ENCODE assay signal across 8 mouse cellular contexts in the genomic region with DNA sequence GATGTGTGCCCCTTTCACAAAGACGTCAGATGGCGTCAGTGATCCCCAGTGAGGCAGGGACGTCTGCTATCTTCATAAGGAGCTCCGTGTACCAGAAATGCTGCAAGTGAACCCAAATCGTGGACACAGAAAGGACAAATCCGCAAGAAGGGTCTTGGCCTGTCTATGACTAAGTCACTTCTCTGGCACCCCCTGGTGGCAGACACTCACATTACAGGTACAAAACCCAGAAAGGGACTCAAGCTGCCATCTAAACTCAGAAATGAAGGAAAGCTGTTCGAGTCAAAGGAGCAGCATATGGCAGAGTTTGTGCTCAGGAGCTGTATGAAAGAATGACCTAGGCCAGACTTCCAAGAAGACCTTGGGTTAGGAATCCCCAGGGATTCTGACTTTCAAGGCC. TPM values are rescaled to one million over a fixed set of nuclear protein-coding genes. Genes with fewer than 3 reads are reported as not detected.
DNase-seq lines count a peak whose midpoint lies in the region; ATAC-seq and TF ChIP-seq lines count a peak whose summit lies in the region.

No protein-coding gene starts in this region.

- H3K36me3 ChIP-seq in neural tube, embryonic 15.5 days: no peaks in the 10 kb centered on the region
- H3K36me3 ChIP-seq in intestine, postnatal 0 days (ENCODE audit: control insufficient read depth, insufficient read depth): no peaks in the 10 kb centered on the region
- no peaks in the 10 kb centered on the region for H3K36me3 ChIP-seq in limb, embryonic 10.5 days

- H3K27ac ChIP-seq in neural tube, embryonic 15.5 days (replicated peaks): no peak overlapping the region
- H3K27ac ChIP-seq in cerebellum, adult 2 months (ENCODE audit: insufficient read depth, low read length): no peak overlapping the region
- H3K27ac ChIP-seq in intestine, postnatal 0 days (ENCODE audit: low read depth, low read length): no peak overlapping the region
- no peak overlapping the region for H3K27ac ChIP-seq in limb, embryonic 10.5 days

- no peak overlapping the region for H3K4me2 ChIP-seq in neural tube, embryonic 15.5 days
- no peak overlapping the region for H3K4me2 ChIP-seq in intestine, postnatal 0 days (replicated peaks; ENCODE audit: low read depth)

- no peak for TF ChIP-seq POLR2A in cerebellum, adult 2 months (IDR thresholded peaks at IDR 0.05; ENCODE audit: borderline replicate concordance, insufficient read depth, low read length)

- H3K9me3 ChIP-seq in neural tube, embryonic 15.5 days (replicated peaks): no peaks in the 10 kb centered on the region
- H3K9me3 ChIP-seq in intestine, postnatal 0 days (ENCODE audit: control insufficient read depth): no peaks in the 10 kb centered on the region
- H3K9me3 ChIP-seq in limb, embryonic 10.5 days (replicated peaks): no peaks in the 10 kb centered on the region

- WGBS in neural tube, embryonic 15.5 days: 15% methylated on average over 7 of the region's 7 CpGs
- WGBS in cerebellum, adult 2 months: 6% methylated on average over 7 of the region's 7 CpGs
- WGBS in intestine, postnatal 0 days: 12% methylated on average over 7 of the region's 7 CpGs
- WGBS in limb, embryonic 10.5 days: 19% methylated on average over 7 of the region's 7 CpGs

- DNase-seq in neural tube, embryonic 10.5 days (ENCODE audit: extremely low spot score, low spot score): peak; percentile 94
- DNase-seq in cerebellum, adult 2 months: peak; percentile 71 to 88
- DNase-seq in frontal cortex, postnatal 25 days (ENCODE audit: low spot score in 2 of 2): peak; percentile 90 to 93
- DNase-seq in limb, embryonic 10.5 days (ENCODE audit: low spot score): peak; percentile 92
- peak; percentile 96 for DNase-seq in testis, postnatal 10 days (ENCODE audit: low spot score)

- H3K9ac ChIP-seq in neural tube, embryonic 15.5 days (replicated peaks): no peak overlapping the region
- H3K9ac ChIP-seq in intestine, postnatal 0 days (ENCODE audit: low read depth, low read length): no peak overlapping the region

- ATAC-seq in neural tube, embryonic 15.5 days (ENCODE audit: low FRiP score): no peak; the same call in 1 of the 2 replicates
- no peak for ATAC-seq in intestine, postnatal 0 days
- ATAC-seq in neutrophil, adult 5-6 weeks (ENCODE audit: extremely low read depth, insufficient number of reproducible peaks, low FRiP score, poor library complexity, severe bottlenecking): peak; percentile 54; the same call in 1 of the 2 replicates

- H3K27me3 ChIP-seq in neural tube, embryonic 15.5 days (replicated peaks): no peaks in the 10 kb centered on the region
- no peaks in the 10 kb centered on the region for H3K27me3 ChIP-seq in cerebellum, adult 2 months (ENCODE audit: control insufficient read depth, insufficient read depth, low read length)
- no peaks in the 10 kb centered on the region for H3K27me3 ChIP-seq in intestine, postnatal 0 days (replicated peaks; ENCODE audit: control insufficient read depth, insufficient read depth, low read length)
- peaks cover 8% of the 10 kb centered on the region; the same call in 1 of the 2 replicates for H3K27me3 ChIP-seq in limb, embryonic 10.5 days (ENCODE audit: low read depth, poor library complexity, severe bottlenecking)

- H3K4me1 ChIP-seq in neural tube, embryonic 15.5 days: no peaks in the 10 kb centered on the region
- H3K4me1 ChIP-seq in cerebellum, adult 2 months (ENCODE audit: control insufficient read depth, insufficient read depth, low read length): no peaks in the 10 kb centered on the region
- H3K4me1 ChIP-seq in intestine, postnatal 0 days (replicated peaks; ENCODE audit: control insufficient read depth, insufficient read depth, low read length): no peaks in the 10 kb centered on the region
- H3K4me1 ChIP-seq in limb, embryonic 10.5 days: peaks cover 19% of the 10 kb centered on the region

- TF ChIP-seq CTCF in cerebellum, adult 2 months (IDR thresholded peaks at IDR 0.05; ENCODE audit: borderline replicate concordance, insufficient read depth, low read depth, low read length): peak; percentile 88
- TF ChIP-seq CTCF in intestine, postnatal 0 days (IDR thresholded peaks at IDR 0.05; ENCODE audit: low read depth): peak; percentile 90

- H3K4me3 ChIP-seq in neural tube, embryonic 15.5 days (replicated peaks): no peak overlapping the region
- no peak overlapping the region for H3K4me3 ChIP-seq in cerebellum, adult 2 months (replicated peaks; ENCODE audit: insufficient read depth, low read depth, low read length)
- no peak overlapping the region for H3K4me3 ChIP-seq in intestine, postnatal 0 days (ENCODE audit: low read depth, low read length)
- no peak overlapping the region for H3K4me3 ChIP-seq in limb, embryonic 10.5 days

RNA-seq across cellular contexts. Expression of gene Kcne2, which starts 5.6 kb away (rescaled TPM):
- polyA plus RNA-seq in neural tube, embryonic 15.5 days (2015; fragmentation: Nextera tagmentation; extraction: Ambion mirVana): 0.14 and 0.29 TPM in 2 replicates
- 3.7 and 10.0 TPM in 2 replicates for polyA plus RNA-seq in cerebellum, adult 2 months (2012; rRNA removed)
- polyA plus RNA-seq in intestine, postnatal 0 days (2015; fragmentation: Nextera tagmentation; extraction: Ambion mirVana): 0.09 TPM in 1 of 2 replicates, not detected in the other
- polyA plus RNA-seq in limb, embryonic 10.5 days (2016; fragmentation: Nextera tagmentation; extraction: Ambion mirVana): 0.18 TPM in 1 of 2 replicates, not detected in the other
- total RNA-seq in neutrophil, adult 5-6 weeks (2017): not detected in 2 replicates

RNA-seq across cellular contexts. Expression of gene Smim11, which starts 14.5 kb away (rescaled TPM):
- 64.4 and 69.1 TPM in 2 replicates for polyA plus RNA-seq in neural tube, embryonic 15.5 days (2015; fragmentation: Nextera tagmentation; extraction: Ambion mirVana)
- polyA plus RNA-seq in cerebellum, adult 2 months (2012; rRNA removed): 32.2 and 35.8 TPM in 2 replicates
- 91.3 and 93.0 TPM in 2 replicates for polyA plus RNA-seq in intestine, postnatal 0 days (2015; fragmentation: Nextera tagmentation; extraction: Ambion mirVana)
- 112 and 114 TPM in 2 replicates for polyA plus RNA-seq in limb, embryonic 10.5 days (2016; fragmentation: Nextera tagmentation; extraction: Ambion mirVana)
- 41.3 and 60.4 TPM in 2 replicates for total RNA-seq in neutrophil, adult 5-6 weeks (2017)

RNA-seq across cellular contexts. Expression of gene Fam243, which starts 34.6 kb away (rescaled TPM):
- polyA plus RNA-seq in neural tube, embryonic 15.5 days (2015; fragmentation: Nextera tagmentation; extraction: Ambion mirVana): not detected in 2 replicates
- not detected in 2 replicates for polyA plus RNA-seq in cerebellum, adult 2 months (2012; rRNA removed)
- polyA plus RNA-seq in intestine, postnatal 0 days (2015; fragmentation: Nextera tagmentation; extraction: Ambion mirVana): not detected in 2 replicates
- 0.13 TPM in 1 of 2 replicates, not detected in the other for polyA plus RNA-seq in limb, embryonic 10.5 days (2016; fragmentation: Nextera tagmentation; extraction: Ambion mirVana)
- total RNA-seq in neutrophil, adult 5-6 weeks (2017): not detected in 2 replicates
